Mouse (Mus musculus) embryo, embryonic 10 days (tissue): ENCODE measurements at regions not wholly inside any gene's neighbourhood (a gene's known extent, or its start where the extent isn't known, plus 50 kb on each side); places are given as distances from the start of the nearest gene placed in this dataset.

ENCODE experiments used
- DNase-seq: peaks from one replicate; pipeline ENCODE4 v3.0.0-alpha.2; 2015; ENCODE audit warnings: low spot score

GRCm38 (mm10) chr4:101340741-101341140 lies 75.7 kb upstream of the Jak1 start:
- no peak for DNase-seq

- DNase-seq = no peak
These were observed 73.1 kb upstream of the Jak1 start for GRCm38 (mm10) chr4:101338211-101338610.

GRCm38 (mm10) chr4:101336811-101337210 lies 71.7 kb upstream of the Jak1 start:
- no peak for DNase-seq

GRCm38 (mm10) chr4:101336371-101336770 lies 71.3 kb upstream of the Jak1 start:
- no peak for DNase-seq

- no peak for DNase-seq
These were observed 68.8 kb upstream of the Jak1 start for GRCm38 (mm10) chr4:101333868-101334267.

GRCm38 (mm10) chr4:101333036-101333435 lies 68.0 kb upstream of the Jak1 start:
- DNase-seq = no peak

DNA sequence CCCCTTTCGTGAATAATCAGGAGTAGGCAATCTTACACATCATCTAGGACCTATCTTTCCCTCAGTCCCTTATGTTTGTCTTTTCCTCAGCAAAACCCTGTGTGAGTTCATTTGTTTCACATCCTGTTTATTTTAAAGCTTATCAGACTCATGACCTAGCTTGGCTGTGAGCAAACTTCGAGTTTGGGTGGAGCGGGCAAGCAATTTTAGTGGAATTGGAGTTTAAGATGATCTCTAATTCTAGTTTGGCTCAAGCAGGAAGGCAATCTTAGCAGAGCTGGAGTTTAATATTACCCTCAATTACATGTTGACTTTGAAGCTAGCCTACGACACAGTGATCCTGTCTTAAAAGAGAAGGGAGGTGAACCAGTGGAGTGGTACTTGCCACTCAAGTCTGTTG lies 66.1 kb upstream of the Jak1 start:
- DNase-seq = no peak

- no peak for DNase-seq
These were observed 64.0 kb upstream of the Jak1 start for GRCm38 (mm10) chr4:101329060-101329459.

DNA sequence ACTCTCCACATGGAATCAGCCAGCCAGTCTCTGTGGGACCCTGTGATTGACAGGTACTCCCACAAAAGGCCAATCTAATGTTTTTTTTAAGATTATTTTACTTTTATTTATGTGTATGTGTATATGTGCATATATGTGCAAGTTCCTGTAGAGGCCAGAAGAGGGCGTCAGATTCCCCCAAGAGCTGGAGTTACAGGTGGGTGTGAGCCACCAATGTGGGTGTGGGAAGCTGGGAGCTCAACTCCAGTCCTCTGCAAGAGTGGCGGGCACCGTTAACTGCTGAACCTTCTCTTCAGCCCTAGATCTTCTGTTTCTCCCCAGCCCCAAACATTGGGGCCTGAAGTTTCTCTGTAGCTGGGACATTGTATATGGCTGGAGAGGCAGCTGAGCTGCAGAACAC lies 61.0 kb upstream of the Jak1 start:
- DNase-seq = no peak

- DNase-seq = no peak
These were observed 56.6 kb upstream of the Jak1 start for GRCm38 (mm10) chr4:101321731-101322130.

GRCm38 (mm10) chr4:101320587-101320986 lies 55.5 kb upstream of the Jak1 start:
- no peak for DNase-seq

DNA sequence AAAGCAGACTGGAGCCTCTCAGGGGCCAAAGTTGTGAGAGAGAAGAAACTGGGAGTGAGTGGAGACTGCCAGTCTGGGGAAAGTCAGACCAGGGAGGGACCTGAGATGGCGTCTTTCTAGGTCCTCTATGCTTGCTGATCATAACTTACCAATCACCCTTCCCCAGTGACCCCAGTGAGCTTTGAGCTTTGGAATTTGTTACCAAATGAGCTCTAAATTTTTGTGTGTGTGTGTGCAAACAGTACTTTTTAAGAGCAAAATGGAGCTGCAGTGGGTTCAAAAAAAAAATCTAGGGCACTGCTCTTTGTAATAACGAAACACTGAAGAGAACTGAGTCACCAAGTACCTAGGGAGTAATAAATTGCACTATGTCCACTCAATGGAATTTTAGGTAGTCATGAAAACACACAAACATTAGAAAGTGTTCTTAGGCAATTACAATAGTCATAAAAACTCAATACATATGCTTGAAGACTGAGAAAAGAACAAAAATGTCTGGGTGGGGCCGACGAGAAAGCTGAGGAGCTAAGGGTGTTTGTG lies 54.7 kb upstream of the Jak1 start:
- no peak for DNase-seq

- DNase-seq = no peak
These were observed 53.8 kb upstream of the Jak1 start for GRCm38 (mm10) chr4:101318836-101319235.

GRCm38 (mm10) chr4:101316061-101316460 lies 51.0 kb upstream of the Jak1 start:
- no peak for DNase-seq
